Mouse (Mus musculus): Measurements from ENCODE around the gene Cntnap1. TPM values are rescaled to one million over a fixed set of nuclear protein-coding genes. Genes with fewer than 3 reads are reported as not detected.
"Not testable (repeated sequence)": the region's sequence is repeated elsewhere in the genome, so short reads cannot be mapped to it uniquely, and the experiment has no call there.

The Cntnap1 gene
- polyA plus RNA-seq, 1 experiment from 2014 or later, result 0.97 TPM

GRCm38 (mm10) chr11:101155151-101155550 lies 15.2 kb upstream of the Cntnap1 start:
- Histone ChIP-seq H3K36me3 (no peaks in the 10 kb centered on the region), H3K4me1 (peaks cover 9% of the 10 kb centered on the region), H3K9me3 (replicated peaks) (no peaks in the 10 kb centered on the region), H3K4me3 (no peak overlapping the region), H3K27me3 (peaks cover 23% of the 10 kb centered on the region), H3K27ac (no peak overlapping the region), H3K4me2 (replicated peaks) (no peak overlapping the region), H3K9ac (no peak overlapping the region)
- 71% methylated on average over 6 of the region's 6 CpGs for WGBS
- ATAC-seq (ENCODE audit: low FRiP score), result no peak

DNA sequence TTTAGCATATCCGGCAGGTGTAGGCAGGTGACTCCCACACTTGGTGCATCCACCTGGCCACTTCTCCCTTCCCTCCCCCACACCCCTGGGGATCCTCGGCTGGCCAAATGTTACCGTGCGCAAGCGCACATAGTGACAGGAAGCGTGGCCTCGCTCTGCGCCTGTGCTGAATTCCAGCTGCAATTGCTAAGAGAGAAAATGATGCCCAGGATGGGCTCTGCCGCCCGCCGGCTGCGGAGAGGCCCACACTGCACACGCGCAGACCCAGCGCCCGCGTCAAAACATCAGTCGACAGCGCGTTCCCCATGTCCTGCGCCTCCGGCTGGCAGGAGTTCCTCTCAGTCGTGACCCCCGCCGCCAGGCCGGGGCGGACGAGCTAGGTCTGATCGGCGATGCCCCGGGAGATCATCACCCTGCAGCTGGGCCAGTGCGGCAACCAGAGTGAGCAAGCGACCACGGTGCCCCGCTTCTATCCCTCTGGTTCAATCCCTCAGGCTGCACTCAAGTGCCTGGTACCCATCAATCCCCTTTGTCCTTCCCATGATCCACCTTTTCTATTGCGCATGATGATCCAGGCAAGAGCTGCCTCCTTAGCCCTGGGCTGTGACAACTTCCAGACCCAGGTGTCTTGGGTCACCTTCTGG lies 14.5 kb upstream of the Cntnap1 start, which contains the start of gene Tubg2:
Tubg2 (plus strand) TSS at position 180 of the 644 bp plus-strand sequence.
- Histone ChIP-seq H3K9ac (peak within 1 kb of the TSS; percentile 67), H3K27ac (peak within 1 kb of the TSS; percentile 88), H3K27me3 (peaks cover 28% of the 10 kb centered on the region), H3K4me1 (peaks cover 9% of the 10 kb centered on the region), H3K36me3 (no peaks in the 10 kb centered on the region), H3K4me3 (peak within 1 kb of the TSS; percentile 42), H3K4me2 (replicated peaks) (peak within 1 kb of the TSS; percentile 64), H3K9me3 (replicated peaks) (no peaks in the 10 kb centered on the region)
- 3% methylated on average over 36 of the region's 36 CpGs for WGBS
- ATAC-seq (ENCODE audit: low FRiP score), result peak; percentile 88

DNA sequence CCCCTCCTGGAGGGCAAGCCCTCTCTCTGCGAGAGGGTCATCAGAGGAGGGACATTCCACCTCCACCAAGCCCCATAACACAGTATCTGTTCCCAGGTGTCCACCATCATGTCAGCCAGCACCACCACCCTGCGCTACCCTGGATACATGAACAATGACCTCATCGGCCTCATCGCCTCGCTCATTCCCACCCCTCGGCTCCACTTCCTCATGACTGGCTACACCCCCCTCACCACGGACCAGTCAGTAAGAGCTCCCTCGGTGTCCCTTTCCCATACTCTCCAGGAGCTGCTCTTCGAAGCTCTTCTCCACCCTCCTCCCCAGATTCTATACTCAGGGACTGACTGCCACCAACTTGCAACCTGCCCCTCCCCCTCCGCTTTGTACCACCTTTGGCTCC lies 10.2 kb upstream of the Cntnap1 start:
- not testable (repeated sequence) for H3K9ac ChIP-seq; H3K9me3 ChIP-seq (replicated peaks); H3K4me3 ChIP-seq; H3K27ac ChIP-seq; H3K4me2 ChIP-seq (replicated peaks); ATAC-seq (ENCODE audit: low FRiP score)
- peaks cover 71% of the 10 kb centered on the region for H3K27me3 ChIP-seq
- peaks cover 23% of the 10 kb centered on the region for H3K4me1 ChIP-seq
- WGBS, result 78% methylated on average over 10 of the region's 10 CpGs
- peaks cover 17% of the 10 kb centered on the region for H3K36me3 ChIP-seq

GRCm38 (mm10) chr11:101160981-101161505 lies 9.3 kb upstream of the Cntnap1 start:
- peaks cover 79% of the 10 kb centered on the region for H3K27me3 ChIP-seq

GRCm38 (mm10) chr11:101161551-101161950 lies 8.8 kb upstream of the Cntnap1 start:
- H3K36me3 ChIP-seq, result peaks cover 19% of the 10 kb centered on the region
- H3K27me3 ChIP-seq, result peaks cover 79% of the 10 kb centered on the region
- peaks cover 14% of the 10 kb centered on the region for H3K4me1 ChIP-seq
- ATAC-seq (ENCODE audit: low FRiP score), result no peak
- WGBS, result 85% methylated on average over 15 of the region's 15 CpGs
- no peak overlapping the region for H3K4me2 ChIP-seq (replicated peaks)
- no peak overlapping the region for H3K9ac ChIP-seq
- H3K4me3 ChIP-seq, result no peak overlapping the region
- no peak overlapping the region for H3K27ac ChIP-seq
- no peaks in the 10 kb centered on the region for H3K9me3 ChIP-seq (replicated peaks)

More at GRCm38 (mm10) chr11:101160981-101161505, 9.3 kb upstream of the Cntnap1 start:
- H3K27ac ChIP-seq; H3K4me2 ChIP-seq (replicated peaks); ATAC-seq (ENCODE audit: low FRiP score); H3K9ac ChIP-seq; H3K4me3 ChIP-seq; H3K9me3 ChIP-seq (replicated peaks): not testable (repeated sequence)
- peaks cover 18% of the 10 kb centered on the region for H3K4me1 ChIP-seq
- WGBS, result 81% methylated on average over 8 of the region's 8 CpGs
- H3K36me3 ChIP-seq, result peaks cover 19% of the 10 kb centered on the region

DNA sequence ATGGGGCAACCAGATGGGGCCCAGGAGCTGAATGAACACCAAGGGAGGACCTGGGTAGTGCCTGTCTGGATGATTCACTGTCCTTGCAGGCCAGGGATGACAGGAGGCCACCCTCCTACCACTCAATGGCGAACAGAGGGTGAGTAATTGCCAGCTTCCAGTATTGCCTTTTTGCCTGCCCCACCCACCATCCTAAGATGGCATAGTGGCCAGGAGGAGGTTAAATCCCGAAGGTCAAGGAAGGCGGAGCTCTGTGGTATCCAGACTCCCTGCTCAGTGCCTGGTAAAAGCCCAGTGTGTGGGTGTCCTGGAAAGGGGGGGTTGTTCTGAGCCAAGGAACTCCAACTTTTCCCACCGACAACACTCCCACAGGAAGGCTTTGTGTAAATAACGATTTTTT lies 8.0 kb upstream of the Cntnap1 start:
- Histone ChIP-seq H3K9me3 (replicated peaks) (no peaks in the 10 kb centered on the region), H3K4me1 (peaks cover 14% of the 10 kb centered on the region), H3K4me3 (no peak overlapping the region), H3K27me3 (peaks cover 84% of the 10 kb centered on the region), H3K36me3 (peaks cover 22% of the 10 kb centered on the region), H3K9ac (no peak overlapping the region), H3K4me2 (replicated peaks) (no peak overlapping the region), H3K27ac (no peak overlapping the region)
- 54% methylated on average over 5 of the region's 5 CpGs for WGBS
- no peak for ATAC-seq (ENCODE audit: low FRiP score)

GRCm38 (mm10) chr11:101162772-101163171 lies 7.6 kb upstream of the Cntnap1 start:
- no peak overlapping the region for H3K27ac ChIP-seq

GRCm38 (mm10) chr11:101163476-101164350 lies 6.6 kb upstream of the Cntnap1 start:
- Histone ChIP-seq H3K4me3 (peak overlapping the region; percentile 32), H3K9ac (peak overlapping the region; percentile 51), H3K27ac (no peak overlapping the region), H3K27me3 (peaks cover 88% of the 10 kb centered on the region), H3K9me3 (replicated peaks) (no peaks in the 10 kb centered on the region), H3K4me1 (peaks cover 15% of the 10 kb centered on the region), H3K4me2 (replicated peaks) (peak overlapping the region; percentile 48), H3K36me3 (peaks cover 27% of the 10 kb centered on the region)
- no peak for ATAC-seq (ENCODE audit: low FRiP score)
- 8% methylated on average over 48 of the region's 49 CpGs for WGBS

More at GRCm38 (mm10) chr11:101162772-101163171, 7.6 kb upstream of the Cntnap1 start:
- Histone ChIP-seq H3K9me3 (replicated peaks) (no peaks in the 10 kb centered on the region), H3K27me3 (peaks cover 86% of the 10 kb centered on the region), H3K4me1 (peaks cover 14% of the 10 kb centered on the region), H3K4me3 (no peak overlapping the region), H3K36me3 (peaks cover 27% of the 10 kb centered on the region), H3K4me2 (replicated peaks) (no peak overlapping the region), H3K9ac (no peak overlapping the region)
- no peak for ATAC-seq (ENCODE audit: low FRiP score)
- WGBS, result 49% methylated on average over 5 of the region's 5 CpGs

DNA sequence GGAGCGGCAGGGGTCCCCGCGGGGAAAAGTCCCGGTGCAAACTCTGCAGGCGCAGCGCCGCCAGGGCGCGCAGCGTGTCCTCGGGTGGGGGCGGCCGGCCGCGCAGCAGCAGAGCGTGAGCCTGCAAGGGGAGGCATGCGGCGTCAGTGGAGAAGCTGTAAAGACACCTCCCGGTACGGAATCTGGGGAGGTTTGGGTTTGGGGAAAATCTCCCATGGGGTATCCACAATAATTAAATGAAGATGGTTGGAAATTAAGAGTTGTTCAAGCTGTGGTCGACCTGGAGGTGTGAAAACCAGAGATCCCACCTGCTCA lies 6.0 kb upstream of the Cntnap1 start:
- ATAC-seq (ENCODE audit: low FRiP score), result no peak
- H3K36me3 ChIP-seq, result peaks cover 27% of the 10 kb centered on the region
- peaks cover 21% of the 10 kb centered on the region for H3K4me1 ChIP-seq
- WGBS, result 3% methylated on average over 21 of the region's 21 CpGs
- H3K4me2 ChIP-seq (replicated peaks), result peak overlapping the region; percentile 48
- H3K9ac ChIP-seq, result peak overlapping the region; percentile 51
- peak overlapping the region; percentile 32 for H3K4me3 ChIP-seq
- H3K9me3 ChIP-seq (replicated peaks), result no peaks in the 10 kb centered on the region
- no peak overlapping the region for H3K27ac ChIP-seq
- H3K27me3 ChIP-seq, result peaks cover 89% of the 10 kb centered on the region

DNA sequence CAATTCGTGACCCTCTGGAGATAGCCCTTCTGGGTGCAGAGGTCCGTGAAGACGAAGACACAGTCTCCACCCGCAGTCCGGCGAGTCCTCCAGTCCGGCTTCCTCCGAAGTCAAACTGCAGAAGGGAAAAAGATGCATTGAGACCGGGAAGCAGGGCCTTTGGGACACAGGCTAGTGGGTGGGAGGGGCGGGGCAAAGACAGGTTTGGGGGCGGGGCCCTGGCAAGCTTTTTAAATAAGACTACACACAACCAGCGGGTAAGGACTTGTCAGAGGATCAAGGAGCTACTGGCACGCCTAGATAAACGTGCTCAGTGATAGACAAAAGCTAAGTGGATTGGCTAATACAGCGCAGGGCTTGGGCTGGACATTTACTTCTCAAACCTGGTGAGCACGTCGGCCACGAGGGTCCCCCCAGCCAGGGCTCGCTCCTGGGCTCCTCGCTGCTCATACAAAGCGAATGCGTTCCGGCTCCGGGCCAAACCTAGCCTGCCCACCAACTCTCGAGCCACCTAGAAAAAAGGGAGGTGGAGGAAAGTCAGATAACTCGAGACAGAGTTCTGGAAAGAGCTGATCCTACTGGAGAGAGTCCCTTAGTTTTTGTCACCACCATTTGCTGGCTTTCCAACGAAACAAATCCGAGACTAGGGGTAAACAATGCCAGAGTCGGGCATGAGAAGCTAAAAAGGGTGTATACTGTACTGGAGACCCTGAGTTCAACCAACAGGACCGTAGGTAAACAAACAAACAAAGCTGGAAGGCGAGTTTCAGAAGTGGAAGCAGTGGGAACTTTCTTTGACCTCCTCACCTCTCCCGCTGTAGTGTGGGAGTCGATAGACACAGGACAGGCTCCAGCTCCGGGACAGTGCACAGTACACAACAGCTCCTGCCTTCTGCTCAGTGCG lies 5.4 kb upstream of the Cntnap1 start:
- H3K9ac ChIP-seq, result no peak overlapping the region
- peak overlapping the region; percentile 48; the same call in 1 of the 2 replicates for H3K4me2 ChIP-seq (replicated peaks)
- H3K4me3 ChIP-seq, result no peak overlapping the region
- peaks cover 95% of the 10 kb centered on the region for H3K27me3 ChIP-seq
- peaks cover 27% of the 10 kb centered on the region for H3K4me1 ChIP-seq
- H3K36me3 ChIP-seq, result peaks cover 27% of the 10 kb centered on the region
- no peak overlapping the region for H3K27ac ChIP-seq
- no peaks in the 10 kb centered on the region for H3K9me3 ChIP-seq (replicated peaks)
- WGBS, result 11% methylated on average over 34 of the region's 35 CpGs
- ATAC-seq (ENCODE audit: low FRiP score), result no peak

DNA sequence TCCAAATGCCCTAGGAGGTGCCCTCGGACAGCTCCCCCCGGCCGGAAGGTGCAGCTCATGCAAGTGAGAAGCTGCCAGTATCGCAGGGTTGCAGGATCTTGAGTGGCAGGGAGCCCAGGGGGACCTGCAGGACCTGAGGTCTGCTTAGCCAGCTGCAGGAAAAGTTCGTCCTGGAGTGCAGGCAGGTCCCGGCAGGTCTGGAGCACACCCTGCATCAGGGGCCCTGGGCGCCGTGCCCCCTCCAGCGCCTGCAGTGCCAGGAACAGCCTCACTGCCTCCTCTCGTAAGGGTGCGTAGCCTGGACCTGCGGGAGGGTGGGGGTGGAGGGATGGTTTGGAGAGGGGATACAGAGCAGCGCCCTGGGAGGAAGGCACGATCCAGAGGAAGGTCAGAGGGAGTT lies 4.0 kb upstream of the Cntnap1 start:
- WGBS, result 53% methylated on average over 14 of the region's 14 CpGs
- H3K36me3 ChIP-seq, result peaks cover 27% of the 10 kb centered on the region
- peaks cover 92% of the 10 kb centered on the region for H3K27me3 ChIP-seq
- H3K9me3 ChIP-seq (replicated peaks), result no peaks in the 10 kb centered on the region
- no peak for ATAC-seq (ENCODE audit: low FRiP score)
- no peak overlapping the region for H3K27ac ChIP-seq
- H3K4me1 ChIP-seq, result peaks cover 35% of the 10 kb centered on the region
- no peak overlapping the region for H3K9ac ChIP-seq
- H3K4me2 ChIP-seq (replicated peaks), result no peak overlapping the region
- no peak overlapping the region for H3K4me3 ChIP-seq

Measured in hindbrain, embryonic 12.5 days (tissue).